Mouse (Mus musculus) ES-Bruce4 (cell line): ENCODE data around the gene Tmprss11f.
"Not testable (repeated sequence)": the region's sequence is repeated elsewhere in the genome, so short reads cannot be mapped to it uniquely, and the experiment has no call there.

Source experiments
- CTCF ChIP-seq: IDR thresholded peaks from one replicate; pipeline ENCODE4 v1.8.1; 2011; ENCODE audit warnings: low read depth, low read length
- POLR2A ChIP-seq: IDR thresholded peaks from one replicate; pipeline ENCODE4 v1.8.1; 2011; ENCODE audit warnings: low read length; ENCODE audit not compliant: insufficient read depth

GRCm38 (mm10) chr5:86649185-86649584 is 17.0 kb upstream of the Tmprss11f start:
- TF ChIP-seq CTCF = peak; percentile 3
- TF ChIP-seq POLR2A = not testable (repeated sequence)
